Mouse (Mus musculus) left cerebral cortex, postnatal 25 days (tissue): ENCODE results near the gene Ticam1. TPM values are rescaled to one million over a fixed set of nuclear protein-coding genes. Genes with fewer than 3 reads are reported as not detected.

Experiments
- DNase-seq, 2 experiments: peaks; one replicate each; pipeline ENCODE4 v3.0.0; 2022; ENCODE audit warnings: low spot score in 2 of 2, mixed read lengths in 1 of 2
- intact Hi-C: fragments of 180-260 bp; cut with DNase I; formaldehyde crosslinking; loops from one replicate; pipeline ENCODE4 v1.15.1; 2025
- total RNA-seq, 2 experiments: library from RNA; stranded (reverse); gene quantifications; 2 replicates each; pipeline ENCODE4 v1.2.3; 2021

Ticam1 gene
- 1 to 10 TPM; 5.2 to 5.4 TPM for total RNA-seq

- DNase-seq = peak; percentile 70 to 91
- intact Hi-C loops = no loop called here
These were observed at the start of gene Ticam1 for GRCm38 (mm10) chr17:56276643-56277566. TSS of gene Ticam1 (minus strand) at chr17:56276786.

DNA sequence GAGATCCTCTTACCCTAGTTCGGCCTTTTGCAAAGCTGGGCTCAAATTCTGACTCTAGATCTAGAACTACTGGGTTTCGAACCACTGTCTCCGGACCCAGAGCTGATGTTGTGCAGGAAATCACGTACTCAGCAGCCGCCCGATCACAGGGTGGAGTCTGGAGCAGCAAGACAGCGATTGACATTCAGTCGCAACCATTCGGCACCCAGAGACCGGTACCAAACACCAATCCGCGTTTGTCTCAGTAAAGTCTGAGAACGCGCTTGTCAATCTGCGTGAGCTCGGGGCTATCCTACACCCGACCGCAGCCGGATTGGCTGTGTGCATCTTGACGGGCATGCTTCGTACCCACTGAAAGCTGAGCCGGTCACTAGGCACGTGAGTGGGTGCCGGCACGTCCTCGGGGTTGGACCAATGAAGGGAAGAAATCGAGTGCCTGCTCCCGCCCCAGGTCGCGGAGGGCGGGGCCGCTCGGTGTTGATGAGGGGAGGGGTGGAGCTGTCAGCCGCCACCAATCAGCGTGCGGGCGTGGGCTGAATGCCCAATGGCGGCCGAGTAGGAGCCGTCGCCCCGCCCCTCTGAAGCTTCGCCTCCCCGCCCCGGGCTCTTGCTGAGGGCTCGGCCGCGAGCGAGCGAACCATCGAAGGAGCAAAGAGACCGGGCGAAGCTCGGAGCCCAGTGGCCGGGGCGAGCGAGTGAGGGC lies 49.0 kb upstream of the Ticam1 start, which contains the start of gene Kdm4b:
Gene Kdm4b, plus strand, starts transcription at position 613 of the 703 bp plus-strand sequence.
- intact Hi-C loops = no loop called here

DNA sequence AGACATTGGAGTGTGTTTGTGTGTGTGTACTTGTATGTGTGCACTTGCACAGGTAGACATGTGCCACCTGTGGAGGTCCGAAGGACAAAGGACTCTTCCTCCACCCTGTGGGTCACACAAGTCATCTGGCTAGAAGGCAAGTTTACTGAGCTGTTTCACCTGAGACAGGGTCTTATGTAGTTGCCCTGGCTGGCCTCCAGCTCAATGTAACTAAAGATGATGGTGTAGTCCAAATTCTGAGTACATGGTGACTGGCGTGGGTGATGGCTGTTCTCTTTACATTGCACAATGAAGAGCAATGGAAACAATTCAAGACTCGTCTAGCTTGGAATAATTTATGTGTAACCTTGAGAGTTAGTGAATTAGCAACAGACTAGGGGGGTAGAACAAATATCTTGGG lies 47.8 kb upstream of the Ticam1 start:
- DNase-seq = no peak
- intact Hi-C loops = no loop called here

More for the DNA sequence above, 49.0 kb upstream of the Ticam1 start, which contains the start of gene Kdm4b:
- peak; percentile 99 to 100 for DNase-seq

DNA sequence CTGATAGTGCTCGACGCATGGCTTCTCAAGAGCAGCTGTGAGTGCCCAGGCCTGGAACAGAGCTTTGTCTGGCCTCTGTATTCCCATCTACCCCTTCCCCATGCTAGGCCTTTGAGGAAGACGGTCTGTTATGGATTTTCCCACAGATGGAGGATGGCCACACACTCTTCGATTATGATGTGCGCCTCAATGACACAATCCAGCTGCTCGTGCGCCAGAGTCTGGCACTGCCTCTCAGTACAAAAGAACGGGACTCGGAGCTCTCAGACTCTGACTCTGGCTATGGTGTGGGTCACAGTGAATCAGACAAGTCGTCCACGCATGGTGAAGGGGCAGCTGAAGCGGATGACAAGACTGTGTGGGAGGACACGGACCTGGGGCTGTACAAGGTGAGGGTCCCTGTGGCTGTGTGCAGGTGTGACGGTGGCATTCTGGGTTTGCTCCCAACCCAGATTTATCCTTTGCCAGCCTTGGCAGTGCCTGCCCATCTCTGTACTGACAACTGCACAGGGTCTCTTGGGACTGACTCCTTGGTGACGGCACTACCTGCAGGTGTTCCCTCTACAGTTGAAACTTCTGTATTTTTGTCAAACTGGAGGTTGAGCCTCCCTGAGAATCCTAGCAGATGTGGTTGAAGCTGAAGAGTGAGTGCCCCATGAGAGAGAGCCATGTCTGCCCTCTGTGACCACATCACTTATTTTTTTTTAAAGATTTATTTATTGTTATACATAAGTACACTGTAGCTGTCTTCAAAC lies 32.8 kb upstream of the Ticam1 start:
- no peak for DNase-seq
- intact Hi-C loops = no loop called here

- intact Hi-C loops = no loop called here
- DNase-seq = no peak
These were observed 31.5 kb upstream of the Ticam1 start for GRCm38 (mm10) chr17:56308088-56308487.

- intact Hi-C loops = no loop called here
- DNase-seq = no peak
These were observed 29.2 kb upstream of the Ticam1 start for GRCm38 (mm10) chr17:56305826-56306225.

DNA sequence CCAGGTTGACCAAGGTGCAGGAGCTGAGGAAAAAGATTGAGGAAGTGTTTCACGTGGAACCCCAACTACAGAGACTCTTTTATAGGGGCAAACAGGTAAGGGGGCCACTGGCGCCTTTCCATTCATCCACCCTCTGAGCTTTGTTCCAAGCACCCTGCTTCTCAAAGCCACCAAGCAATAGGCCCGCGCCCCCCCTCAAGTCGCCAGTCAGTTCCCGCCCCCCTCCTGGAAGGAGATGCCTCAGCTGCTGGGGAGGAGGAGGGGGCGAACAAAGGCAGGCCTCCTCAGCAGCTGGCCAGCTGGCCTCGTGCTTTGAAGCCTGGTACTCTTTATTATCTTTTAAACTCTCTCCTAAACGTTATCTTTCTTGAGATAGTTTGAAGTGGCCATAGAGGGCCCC lies 28.6 kb upstream of the Ticam1 start:
- intact Hi-C loops = no loop called here
- DNase-seq = no peak

DNA sequence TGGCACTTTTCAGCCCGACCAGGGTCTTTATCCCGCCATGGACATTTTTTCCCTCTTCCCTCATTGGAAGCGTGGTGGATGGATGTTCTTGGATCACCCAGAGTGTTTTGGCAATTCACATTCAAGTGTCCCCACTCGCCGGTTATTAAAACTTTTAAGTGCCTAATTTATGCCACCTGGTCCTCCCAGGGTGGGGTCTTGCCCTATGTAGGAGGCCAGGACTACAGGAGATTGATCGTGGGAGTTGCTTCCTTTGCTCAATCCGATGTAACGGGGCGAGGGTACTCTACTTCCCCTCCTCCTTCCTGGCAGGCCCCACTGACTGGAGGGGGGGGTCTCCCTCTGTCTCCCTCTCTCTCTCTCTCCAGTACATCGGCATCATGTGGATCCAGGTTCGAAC lies 28.1 kb upstream of the Ticam1 start:
- intact Hi-C loops = no loop called here
- DNase-seq = no peak

GRCm38 (mm10) chr17:56303847-56304586 lies 27.4 kb upstream of the Ticam1 start:
- intact Hi-C loops = no loop called here
- peak; percentile 91 to 93 for DNase-seq

GRCm38 (mm10) chr17:56303160-56303846 lies 26.7 kb upstream of the Ticam1 start, which contains the start of gene Uhrf1:
TSS of gene Uhrf1 (plus strand) at chr17:56303321.
- no peak for DNase-seq
- intact Hi-C loops = no loop called here

DNA sequence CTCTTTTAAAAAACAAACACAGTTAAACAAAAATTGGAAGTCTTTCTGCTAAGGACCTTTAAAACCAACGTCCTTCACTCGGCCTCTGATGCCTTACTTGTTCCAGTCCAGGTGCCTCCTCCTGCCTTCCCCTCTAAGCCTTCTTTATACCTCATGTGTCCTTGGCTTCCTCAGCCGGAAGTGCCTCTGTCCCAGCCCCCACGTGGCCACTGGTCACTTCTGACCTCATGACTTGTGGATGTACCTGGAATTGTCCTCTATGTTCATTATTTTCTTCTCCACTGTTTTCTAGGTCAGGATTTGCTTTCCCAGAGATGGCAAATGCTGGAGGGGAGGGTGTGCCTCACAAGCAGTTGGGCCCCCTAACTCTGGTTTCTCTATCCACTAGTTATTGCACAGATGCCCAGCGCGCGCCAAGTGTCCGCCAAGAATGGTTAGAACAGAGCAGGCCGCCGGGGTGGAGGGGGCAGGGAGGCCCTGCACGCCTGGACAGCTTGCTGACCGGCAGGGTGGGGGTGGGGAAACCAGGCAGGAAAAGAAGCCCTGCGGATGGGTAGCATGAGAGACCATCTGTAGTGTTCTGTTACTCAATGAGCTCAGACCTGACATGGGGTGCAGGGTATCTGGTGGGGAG lies 25.9 kb upstream of the Ticam1 start:
- no peak for DNase-seq
- intact Hi-C loops = no loop called here

- no peak for DNase-seq
- intact Hi-C loops = no loop called here
These were observed 23.6 kb upstream of the Ticam1 start, which contains the start of gene Arrdc5 for GRCm38 (mm10) chr17:56300186-56300585. TSS of gene Arrdc5 (minus strand) at chr17:56300286.

DNA sequence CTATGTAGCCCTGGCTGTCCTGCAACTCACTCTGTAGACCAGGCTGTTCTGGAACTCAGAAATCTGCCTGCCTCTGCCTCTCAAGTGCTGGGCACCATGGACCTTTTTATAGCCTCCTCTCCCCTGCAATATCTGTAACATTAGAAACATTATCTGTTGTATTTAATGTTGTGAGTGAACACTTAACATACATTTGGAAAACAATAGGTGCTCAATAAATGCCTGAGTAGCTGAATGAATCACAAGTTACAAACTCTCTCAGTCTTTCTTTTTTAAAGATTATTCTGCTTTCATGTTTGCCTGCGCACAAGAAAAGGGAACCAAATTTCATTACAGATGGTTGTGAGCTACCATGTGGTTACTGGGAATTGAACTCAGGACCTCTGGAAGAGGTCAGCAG lies 21.7 kb upstream of the Ticam1 start:
- intact Hi-C loops = no loop called here
- no peak for DNase-seq

DNA sequence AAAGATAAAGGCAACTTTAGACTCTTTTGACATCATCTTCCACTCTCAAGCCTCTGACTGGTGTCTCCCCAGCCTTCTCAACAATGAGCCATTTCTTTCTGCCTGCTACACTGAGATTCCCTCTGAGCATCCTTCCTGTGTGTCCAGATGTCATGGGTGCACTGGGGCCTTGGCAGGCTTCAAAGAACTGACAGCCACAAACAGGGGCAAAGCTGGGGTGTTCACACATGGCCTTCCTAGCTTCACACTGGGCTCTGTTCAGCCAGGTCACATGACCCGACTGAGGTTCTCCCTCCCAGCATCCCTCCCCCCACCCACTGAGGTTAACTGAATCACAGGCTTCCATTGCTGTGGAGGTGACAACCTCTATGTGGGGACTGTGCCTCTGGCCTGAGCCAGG lies 19.6 kb upstream of the Ticam1 start:
- intact Hi-C loops = no loop called here

DNA sequence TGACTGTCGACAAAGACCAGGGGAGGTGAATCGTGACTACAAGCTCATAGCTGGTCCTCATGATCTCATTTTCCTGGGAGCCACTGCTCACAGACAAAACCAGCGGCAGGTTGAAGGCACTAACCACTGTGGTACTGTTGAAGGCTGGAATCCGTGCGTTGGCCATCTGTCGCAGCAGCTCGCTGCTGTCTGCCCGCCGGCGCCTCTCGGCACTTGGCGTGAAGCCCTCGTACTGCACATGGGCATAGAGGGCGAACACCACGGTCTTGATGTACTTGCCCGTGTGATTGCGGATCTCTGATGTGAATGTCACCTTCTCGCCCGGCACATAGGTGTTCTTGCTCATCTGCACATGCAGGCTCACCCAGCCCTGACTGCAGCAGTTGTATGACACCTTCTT lies 17.7 kb upstream of the Ticam1 start:
- intact Hi-C loops = no loop called here
- peak in 1 of 2 experiments; percentile 48 for DNase-seq

More for the DNA sequence above, 19.6 kb upstream of the Ticam1 start:
- no peak for DNase-seq

DNA sequence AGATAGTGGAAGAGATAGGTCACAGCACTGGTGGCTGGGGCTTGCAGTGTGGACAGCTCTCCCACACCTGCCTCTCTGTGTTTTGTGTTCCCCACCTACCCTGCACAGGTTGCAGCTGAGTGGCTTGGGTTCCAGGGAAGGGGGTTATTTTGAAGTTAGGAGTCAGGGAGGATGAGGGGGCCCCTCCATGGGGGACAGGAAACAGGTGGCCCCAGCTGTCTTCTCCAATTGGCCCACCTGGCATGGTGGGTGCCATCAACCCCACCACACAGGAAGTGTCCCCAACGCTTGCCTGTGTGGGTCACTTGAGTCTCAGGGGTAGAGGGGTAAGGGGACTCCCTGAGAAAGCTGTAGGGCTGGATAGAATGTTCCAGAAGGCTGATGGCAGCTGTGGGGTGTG lies 16.7 kb upstream of the Ticam1 start:
- intact Hi-C loops = no loop called here
- no peak for DNase-seq

- no peak for DNase-seq
- intact Hi-C loops = no loop called here
These were observed 16.1 kb upstream of the Ticam1 start, which contains the start of gene Plin3 for GRCm38 (mm10) chr17:56292531-56293222. TSS of gene Plin3 (minus strand) at chr17:56292873.
